In genomic region chr5:107192372-107192771, GRCm38 (mm10) we compare ENCODE assay signal across 18 mouse cellular contexts.
DNase-seq lines count a peak whose midpoint lies in the region; ATAC-seq and TF ChIP-seq lines count a peak whose summit lies in the region.
"Had no signal": no experiment of that assay in that cellular context is flagged by ENCODE, and none has a peak within 500 bp of the region (broad histone marks: within the 10 kb centered on the region; RNA-seq: fewer than 3 reads in every experiment).

No protein-coding gene starts in this region.

- peak overlapping the region; percentile 53 for H3K27ac ChIP-seq in gastrocnemius, adult 2 months
- H3K27ac ChIP-seq in kidney, postnatal 0 days, result no peak overlapping the region
- H3K27ac ChIP-seq: forebrain, embryonic 13.5 days; hindbrain, embryonic 14.5 days; intestine, embryonic 15.5 days had no signal

- no peak for TF ChIP-seq CTCF in gastrocnemius, adult 2 months (IDR thresholded peaks at IDR 0.05)
- TF ChIP-seq CTCF in kidney, postnatal 0 days (IDR thresholded peaks at IDR 0.05; ENCODE audit: low read depth), result no peak

- DNase-seq in gastrocnemius, adult 2 months, result peak; percentile 31
- no peak for DNase-seq in gastrocnemius, adult 8-10 months (ENCODE audit: low spot score in 2 of 2)
- DNase-seq in kidney, postnatal 0 days (ENCODE audit: low spot score), result peak; percentile 42
- DNase-seq in kidney, adult 9 months, result no peak
- DNase-seq in R1 (ENCODE audit: low read depth, low spot score), result peak; percentile 12
- DNase-seq in brain, adult 2 months (ENCODE audit: low read depth, low spot score), result peak; percentile 26
- DNase-seq: cerebellum, adult 9-11 months; gastrocnemius, postnatal 36 days; heart, postnatal 10 days; kidney, postnatal 14 days; lung, embryonic 14.5 days; lung, postnatal 36 days; thymus, postnatal 25 days had no signal

- no peaks in the 10 kb centered on the region for H3K4me1 ChIP-seq in kidney, postnatal 0 days (replicated peaks; ENCODE audit: insufficient read depth, low read length)
- H3K4me1 ChIP-seq: forebrain, embryonic 13.5 days had no signal

- intact Hi-C loops in gastrocnemius, adult 2 months (cut with DNase I), result no loop called here

- no peak overlapping the region for H3K4me2 ChIP-seq in kidney, postnatal 0 days (ENCODE audit: low read length)
- H3K4me2 ChIP-seq: forebrain, embryonic 13.5 days; heart, embryonic 11.5 days; hindbrain, embryonic 14.5 days; intestine, embryonic 15.5 days; lung, embryonic 14.5 days had no signal

- no peaks in the 10 kb centered on the region for H3K9me3 ChIP-seq in kidney, postnatal 0 days (replicated peaks; ENCODE audit: low read length)
- H3K9me3 ChIP-seq: forebrain, embryonic 13.5 days; intestine, embryonic 15.5 days had no signal

- no peaks in the 10 kb centered on the region for H3K36me3 ChIP-seq in kidney, postnatal 0 days (ENCODE audit: insufficient read depth, low read length)
- H3K36me3 ChIP-seq: intestine, embryonic 15.5 days had no signal

- WGBS in kidney, postnatal 0 days, result 51% methylated on average over 7 of the region's 7 CpGs

- no peak; the same call in 1 of the 2 replicates for ATAC-seq in kidney, postnatal 0 days (replicated peaks; ENCODE audit: low FRiP score, low read depth)
- ATAC-seq in megakaryocyte-erythroid progenitor cell, adult 5-6 weeks (replicated peaks; ENCODE audit: low FRiP score, low TSS enrichment, poor library complexity, severe bottlenecking), result no peak
- ATAC-seq: forebrain, embryonic 13.5 days; intestine, embryonic 15.5 days had no signal

- H3K9ac ChIP-seq in kidney, postnatal 0 days (ENCODE audit: low read depth, low read length), result no peak overlapping the region
- H3K9ac ChIP-seq: forebrain, embryonic 13.5 days; hindbrain, embryonic 14.5 days; intestine, embryonic 15.5 days; lung, embryonic 14.5 days had no signal

- no peaks in the 10 kb centered on the region for H3K27me3 ChIP-seq in kidney, postnatal 0 days (ENCODE audit: insufficient read depth, low read length)
- H3K27me3 ChIP-seq: forebrain, embryonic 13.5 days; intestine, embryonic 15.5 days had no signal

- H3K4me3 ChIP-seq in gastrocnemius, adult 2 months, result no peak overlapping the region
- H3K4me3 ChIP-seq in kidney, postnatal 0 days (replicated peaks; ENCODE audit: low read depth, low read length), result no peak overlapping the region
- H3K4me3 ChIP-seq: forebrain, embryonic 13.5 days; intestine, embryonic 15.5 days had no signal

Comparison
In these comparisons a context has a peak if more than half of its experiments do, and no peak if none do; other contexts are left out.
1. DNase-seq: peak in gastrocnemius, adult 2 months (single experiment), kidney, postnatal 0 days (single experiment), R1 (single experiment) and brain, adult 2 months (single experiment); none in gastrocnemius, adult 8-10 months (0 of 2) and kidney, adult 9 months (single experiment).